Mouse (Mus musculus) stomach, embryonic 14.5 days (tissue): ENCODE measurements at regions not wholly inside any gene's neighbourhood (a gene's known extent, or its start where the extent isn't known, plus 50 kb on each side); places are given as distances from the start of the nearest gene placed in this dataset.

Experiments used
- ATAC-seq: fragments of 200-750 bp; cut with Nextera tagmentation; 2 replicates; pipeline ENCODE4 v1.8.0; 2017; ENCODE audit warnings: low read depth, moderate TSS enrichment; ENCODE audit not compliant: insufficient number of reproducible peaks, insufficient read depth, low FRiP score
- H3K27ac ChIP-seq: fragments of 300-500 bp; sonication (generic); 2 replicates; pipeline ENCODE4 v1.5.1; 2014; ENCODE audit warnings: mild to moderate bottlenecking, low read length, moderate library complexity, mixed read lengths
- H3K27me3 ChIP-seq: fragments of 300-500 bp; sonication (generic); 2 replicates; pipeline ENCODE4 v1.6.1; 2014; ENCODE audit warnings: low read length, control low read depth, mixed read lengths; ENCODE audit not compliant: control insufficient read depth, insufficient read depth
- H3K36me3 ChIP-seq: fragments of 300-500 bp; sonication (generic); 2 replicates; pipeline ENCODE4 v1.6.1; 2014; ENCODE audit warnings: mild to moderate bottlenecking, control low read depth, low read length, moderate library complexity, mixed read lengths; ENCODE audit not compliant: control insufficient read depth, insufficient read depth
- H3K4me1 ChIP-seq: fragments of 300-500 bp; sonication (generic); 2 replicates; pipeline ENCODE4 v1.6.1; 2014; ENCODE audit warnings: low read length, control low read depth, mixed read lengths; ENCODE audit not compliant: control insufficient read depth, insufficient read depth
- H3K4me2 ChIP-seq: fragments of 300-500 bp; sonication (generic); replicated peaks from 2 replicates; pipeline ENCODE4 v1.6.1; 2014; ENCODE audit warnings: low read depth, low read length, control low read depth
- H3K4me3 ChIP-seq: fragments of 300-500 bp; sonication (generic); 2 replicates; pipeline ENCODE4 v1.5.1; 2014; ENCODE audit warnings: low read depth, low read length, control low read depth
- H3K9ac ChIP-seq: fragments of 300-500 bp; sonication (generic); replicated peaks from 2 replicates; pipeline ENCODE4 v1.6.1; 2014; ENCODE audit warnings: low read depth, mild to moderate bottlenecking, control low read depth, low read length, moderate library complexity, mixed read lengths
- H3K9me3 ChIP-seq: fragments of 300-500 bp; sonication (generic); 2 replicates; pipeline ENCODE4 v1.6.1; 2016; ENCODE audit warnings: low read depth, low read length, control low read depth; ENCODE audit not compliant: control insufficient read depth
- WGBS: fragments of 180-500 bp; shearing (Covaris S2); extraction: QIAGEN DNeasy Blood & Tissue Kit; methylation state at CpG from one replicate; pipeline ENCODE4 v1.1.7; 2014; 5-methylcytosine and 5-hydroxymethylcytosine counted together

DNA sequence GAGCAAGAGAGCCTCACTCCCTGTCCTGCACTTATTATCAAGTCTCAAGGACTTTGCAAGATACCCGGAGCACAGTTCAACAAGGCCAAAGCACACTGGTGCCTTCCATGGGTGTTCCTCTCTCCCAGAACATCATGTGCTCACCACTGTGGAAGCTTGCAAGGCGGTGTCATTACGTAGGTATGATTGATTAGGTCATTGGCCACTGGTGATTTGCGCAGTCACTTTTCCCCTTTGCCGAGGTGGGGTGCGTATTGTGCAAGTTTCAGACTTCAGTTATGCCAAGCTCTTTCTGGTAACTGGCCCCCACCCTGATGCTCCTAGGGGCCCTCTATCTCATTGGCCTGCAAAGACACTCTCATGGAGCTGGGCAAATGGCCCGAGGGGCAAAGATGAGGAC is 98.3 kb upstream of the Errfi1 start:
- H3K4me2 ChIP-seq = no peak overlapping the region
- no peaks in the 10 kb centered on the region for H3K36me3 ChIP-seq
- H3K27me3 ChIP-seq = no peaks in the 10 kb centered on the region
- ATAC-seq = no peak
- H3K9me3 ChIP-seq = no peaks in the 10 kb centered on the region
- 94% methylated on average over 7 of the region's 7 CpGs for WGBS
- no peak overlapping the region for H3K9ac ChIP-seq
- no peak overlapping the region for H3K4me3 ChIP-seq
- H3K27ac ChIP-seq = no peak overlapping the region
- peaks cover 21% of the 10 kb centered on the region for H3K4me1 ChIP-seq

DNA sequence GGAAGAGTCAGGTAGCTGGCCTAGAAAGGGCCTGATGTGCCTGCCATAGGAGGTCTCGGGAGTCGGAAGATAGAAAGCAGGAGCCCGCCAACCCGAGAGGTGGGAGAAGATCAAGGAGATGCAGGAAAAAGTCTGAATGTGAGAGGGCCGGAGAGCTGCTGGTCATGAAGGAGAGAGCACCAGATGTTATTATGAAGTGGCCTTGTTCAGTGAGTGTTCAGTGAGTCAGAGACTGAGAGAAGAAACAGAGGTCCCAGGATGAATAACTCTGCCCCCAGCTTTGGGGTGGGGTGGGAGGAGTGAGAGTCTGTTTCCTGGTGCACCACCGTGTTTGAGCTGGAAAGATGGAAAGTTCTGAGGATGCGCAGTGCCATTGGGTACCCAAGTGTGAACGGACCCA is 100.2 kb upstream of the Slc45a1 start:
- Histone ChIP-seq H3K36me3 (no peaks in the 10 kb centered on the region), H3K9me3 (no peaks in the 10 kb centered on the region), H3K4me2 (no peak overlapping the region), H3K4me3 (no peak overlapping the region), H3K27ac (no peak overlapping the region), H3K9ac (no peak overlapping the region), H3K27me3 (no peaks in the 10 kb centered on the region), H3K4me1 (peaks cover 15% of the 10 kb centered on the region; the same call in 1 of the 2 replicates)
- 72% methylated on average over 8 of the region's 8 CpGs for WGBS
- ATAC-seq = no peak

DNA sequence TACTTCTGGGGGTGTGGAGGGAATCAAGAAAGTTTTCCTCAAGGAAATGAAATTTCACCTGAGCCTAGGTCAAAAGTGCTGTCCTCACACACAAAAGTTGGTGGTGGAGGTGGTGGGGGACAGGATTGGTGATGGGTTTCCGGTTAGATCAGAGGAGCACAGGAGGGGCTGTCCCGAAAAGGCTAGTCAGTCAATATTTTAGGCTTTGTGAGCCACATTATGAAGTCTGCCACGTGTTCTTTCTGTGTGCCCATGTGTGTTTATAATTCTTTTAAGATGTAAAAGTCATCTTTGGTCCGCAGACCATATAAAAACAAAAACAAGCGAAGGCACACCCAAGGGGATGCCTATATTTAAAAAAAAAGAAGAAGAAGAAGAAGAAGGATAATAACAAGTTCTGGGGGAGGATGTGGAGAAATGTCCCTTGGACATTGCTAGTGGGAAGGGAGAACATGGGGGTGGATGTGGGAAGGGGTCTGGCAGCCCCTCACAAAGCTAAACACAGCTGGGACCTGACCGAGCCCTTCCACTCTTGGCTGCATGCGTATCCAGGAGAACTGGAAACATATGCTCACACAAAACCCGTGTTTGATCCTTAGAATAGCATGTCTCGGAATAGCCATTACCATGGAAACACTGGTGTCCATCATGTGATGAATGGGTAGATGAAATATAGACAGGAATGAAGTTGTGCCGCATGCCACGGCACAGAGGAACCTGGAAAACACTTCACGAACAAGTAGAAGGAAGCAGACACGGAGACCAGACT is 98.7 kb upstream of the Slc45a1 start:
- Histone ChIP-seq H3K36me3 (no peaks in the 10 kb centered on the region), H3K9me3 (no peaks in the 10 kb centered on the region), H3K4me3 (no peak overlapping the region), H3K27me3 (no peaks in the 10 kb centered on the region), H3K9ac (no peak overlapping the region), H3K27ac (no peak overlapping the region), H3K4me1 (peaks cover 20% of the 10 kb centered on the region), H3K4me2 (no peak overlapping the region)
- no peak for ATAC-seq
- WGBS = 54% methylated on average over 13 of the region's 13 CpGs

DNA sequence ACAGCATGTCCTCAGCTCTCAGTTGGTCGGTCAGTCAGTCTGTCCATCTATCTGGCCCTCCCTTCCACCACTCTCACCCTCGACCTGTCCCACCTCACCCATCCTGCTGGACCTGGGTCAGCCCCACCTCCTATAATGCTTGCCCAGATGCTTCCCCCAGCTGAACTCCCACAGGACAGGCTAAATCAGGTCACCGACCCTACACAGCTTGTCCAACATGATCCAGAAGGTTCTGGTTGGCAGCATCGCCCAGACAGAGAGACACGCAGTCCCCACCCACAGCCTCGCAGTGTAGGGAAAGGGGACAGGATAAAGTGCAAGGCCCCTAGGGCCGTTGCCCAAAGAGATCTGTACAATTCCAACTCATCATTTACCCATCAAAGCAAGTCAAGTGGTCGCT is 97.1 kb upstream of the Slc45a1 start:
- Histone ChIP-seq H3K4me2 (no peak overlapping the region), H3K9me3 (no peaks in the 10 kb centered on the region), H3K27me3 (no peaks in the 10 kb centered on the region), H3K9ac (no peak overlapping the region), H3K4me1 (peaks cover 23% of the 10 kb centered on the region), H3K27ac (no peak overlapping the region), H3K36me3 (no peaks in the 10 kb centered on the region), H3K4me3 (no peak overlapping the region)
- 78% methylated on average over 8 of the region's 8 CpGs for WGBS
- no peak for ATAC-seq

DNA sequence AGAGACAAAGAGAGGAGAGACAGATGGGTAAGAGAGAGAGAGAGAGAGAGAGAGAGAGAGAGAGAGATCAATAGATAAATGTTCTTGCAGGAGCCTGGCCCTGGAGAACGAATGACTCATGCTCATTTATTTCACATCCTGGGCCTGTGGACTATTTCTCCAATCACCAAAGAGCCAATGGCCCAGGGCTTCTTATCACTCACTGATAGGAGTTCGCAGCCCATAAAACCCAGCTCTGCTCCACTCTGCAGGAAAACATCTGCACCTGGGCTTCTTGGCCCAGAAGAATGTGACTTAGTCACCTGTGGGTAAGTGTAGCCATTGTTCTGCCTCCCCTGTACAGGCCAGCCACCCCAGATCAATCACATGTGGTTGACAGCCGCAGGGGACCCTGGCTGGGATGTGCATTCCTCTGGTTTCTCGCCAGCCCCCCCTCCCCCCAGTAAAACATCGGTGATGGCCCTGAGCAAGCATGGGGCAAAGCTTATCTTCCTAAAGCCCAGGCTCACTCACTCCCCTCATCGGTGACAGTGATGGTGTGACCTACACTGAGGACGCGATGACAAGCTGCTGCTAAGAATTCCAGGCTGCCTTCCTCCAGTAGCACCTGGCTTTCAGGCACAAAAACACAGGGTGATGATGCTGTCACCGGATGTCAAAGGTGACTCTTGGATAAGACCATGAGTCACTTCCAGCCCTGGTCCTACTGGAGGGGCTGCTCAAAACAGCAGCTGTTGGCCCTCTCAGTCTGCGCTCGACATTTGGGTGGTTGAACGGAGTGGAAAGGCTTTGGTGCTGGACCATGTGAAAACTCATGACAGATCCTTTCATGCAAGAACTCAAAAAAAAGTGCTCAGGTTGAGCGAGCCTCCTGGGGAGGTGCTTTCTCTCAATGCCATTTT is 96.4 kb upstream of the Slc45a1 start:
- H3K27ac ChIP-seq = peak overlapping the region; percentile 61; the same call in 1 of the 2 replicates
- H3K9ac ChIP-seq = no peak overlapping the region
- no peak overlapping the region for H3K4me2 ChIP-seq
- H3K4me1 ChIP-seq = peaks cover 23% of the 10 kb centered on the region
- H3K27me3 ChIP-seq = no peaks in the 10 kb centered on the region
- ATAC-seq = peak; percentile 59
- no peaks in the 10 kb centered on the region for H3K9me3 ChIP-seq
- WGBS = 36% methylated on average over 13 of the region's 13 CpGs
- H3K36me3 ChIP-seq = no peaks in the 10 kb centered on the region
- no peak overlapping the region for H3K4me3 ChIP-seq

DNA sequence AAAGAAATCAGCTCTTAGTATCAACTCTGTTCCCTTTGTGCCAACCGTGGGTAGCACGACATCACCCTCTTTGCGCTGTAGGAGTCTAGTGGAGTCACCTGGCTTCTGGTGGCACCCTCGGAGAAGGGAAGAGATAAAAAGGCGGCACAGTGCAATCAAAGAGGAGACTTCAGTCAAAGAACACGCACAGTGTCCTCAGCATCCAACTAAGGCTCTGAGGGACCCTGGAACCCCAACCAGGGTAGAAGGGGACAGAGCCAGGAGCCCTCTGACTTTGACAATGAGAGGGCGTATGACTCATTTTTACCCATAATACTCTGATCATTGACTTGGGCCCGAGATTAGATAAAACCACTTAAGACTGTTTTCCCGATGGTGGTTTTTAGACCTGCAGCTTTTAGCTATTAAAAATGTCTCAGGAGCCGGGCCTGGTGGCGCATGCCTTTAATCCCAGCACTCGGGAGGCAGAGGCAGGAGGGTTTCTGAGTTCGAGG is 94.5 kb upstream of the Slc45a1 start:
- ATAC-seq = no peak
- H3K9ac ChIP-seq = no peak overlapping the region
- WGBS = 67% methylated on average over 13 of the region's 13 CpGs

DNA sequence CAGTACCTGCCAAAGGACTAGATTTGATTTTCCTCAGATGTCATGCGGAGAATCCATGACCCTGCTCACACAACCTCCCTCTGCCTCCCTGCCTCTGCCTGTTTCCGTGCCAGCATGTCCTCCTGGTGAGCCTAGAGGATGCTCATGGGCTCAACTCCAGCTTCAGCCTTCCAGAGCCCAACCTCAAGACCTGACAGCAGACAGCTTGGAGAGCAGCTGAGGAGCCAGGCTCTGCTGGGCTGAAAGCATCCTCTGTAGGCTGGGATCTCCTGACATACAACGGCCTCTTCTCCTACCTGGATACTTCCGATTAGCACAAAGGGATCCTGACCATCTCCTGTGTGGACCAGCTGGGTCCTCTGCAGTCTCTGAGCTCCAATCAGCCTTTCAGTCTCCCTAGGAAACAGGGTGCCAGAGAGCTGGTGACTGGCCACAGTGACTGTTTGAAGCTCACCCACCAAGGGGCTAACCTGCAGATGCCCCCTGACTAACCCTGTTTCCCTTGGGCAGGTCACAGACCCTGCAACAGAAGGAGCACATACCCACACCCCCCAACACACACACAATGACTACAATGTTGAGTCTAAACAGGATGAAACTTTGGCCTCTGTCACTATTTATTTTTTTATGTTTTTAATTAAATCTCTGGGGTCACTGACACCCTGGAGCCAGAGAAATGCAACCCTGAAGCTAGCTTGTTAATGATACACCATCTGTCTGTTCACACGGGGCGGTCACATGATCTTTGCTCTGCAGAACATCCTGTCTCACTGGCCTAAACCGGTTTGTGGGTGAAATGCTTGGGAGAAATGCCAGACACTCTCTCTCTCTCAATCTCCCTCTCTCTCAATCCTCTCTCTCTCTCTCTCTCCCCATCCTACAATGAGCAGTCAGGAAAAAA is 93.8 kb upstream of the Slc45a1 start:
- Histone ChIP-seq H3K9ac (no peak overlapping the region), H3K27ac (peak overlapping the region; percentile 85; the same call in 1 of the 2 replicates), H3K4me1 (peaks cover 27% of the 10 kb centered on the region), H3K9me3 (no peaks in the 10 kb centered on the region), H3K4me3 (no peak overlapping the region), H3K27me3 (no peaks in the 10 kb centered on the region), H3K4me2 (no peak overlapping the region), H3K36me3 (no peaks in the 10 kb centered on the region)
- peak; percentile 50; the same call in 1 of the 2 replicates for ATAC-seq
- WGBS = 35% methylated on average over 7 of the region's 7 CpGs

More for the DNA sequence above, 94.5 kb upstream of the Slc45a1 start:
- Histone ChIP-seq H3K27ac (peak overlapping the region; percentile 85; the same call in 1 of the 2 replicates), H3K36me3 (no peaks in the 10 kb centered on the region), H3K4me3 (no peak overlapping the region), H3K4me2 (no peak overlapping the region), H3K4me1 (peaks cover 27% of the 10 kb centered on the region), H3K9me3 (no peaks in the 10 kb centered on the region), H3K27me3 (no peaks in the 10 kb centered on the region)

DNA sequence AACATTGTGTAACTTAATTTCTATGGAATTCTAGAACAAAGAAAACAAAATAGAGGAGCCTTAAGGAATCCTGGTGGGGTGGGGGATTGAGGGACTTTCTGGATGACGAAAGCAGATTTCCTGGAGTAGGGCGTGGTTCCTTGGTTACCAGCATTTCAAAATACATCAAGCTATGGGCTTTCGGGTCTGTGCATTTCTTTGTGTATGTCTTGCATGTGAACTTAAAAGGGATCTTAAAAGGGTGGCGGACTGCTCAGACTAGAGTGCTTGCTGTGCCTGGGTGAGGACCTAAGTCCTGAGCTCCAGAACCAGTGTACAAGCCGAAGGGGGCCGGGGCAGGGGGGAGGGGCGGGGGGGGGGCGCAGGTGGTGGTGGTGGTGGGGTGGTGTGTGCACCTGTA is 91.5 kb upstream of the Slc45a1 start:
- Histone ChIP-seq H3K27me3 (no peaks in the 10 kb centered on the region), H3K4me2 (no peak overlapping the region), H3K4me3 (no peak overlapping the region), H3K27ac (no peak overlapping the region), H3K9ac (no peak overlapping the region), H3K36me3 (no peaks in the 10 kb centered on the region), H3K4me1 (peaks cover 27% of the 10 kb centered on the region), H3K9me3 (no peaks in the 10 kb centered on the region)
- ATAC-seq = no peak
- 67% methylated on average over 8 of the region's 8 CpGs for WGBS
